17 mouse cellular contexts compared by ENCODE assay signal in genomic region chr6:141374469-141375057, GRCm38 (mm10).
DNase-seq lines count a peak whose midpoint lies in the region; ATAC-seq and TF ChIP-seq lines count a peak whose summit lies in the region.
"Had no signal": no experiment of that assay in that cellular context is flagged by ENCODE, and none has a peak within 500 bp of the region (broad histone marks: within the 10 kb centered on the region; RNA-seq: fewer than 3 reads in every experiment).

No protein-coding gene starts in this region.

- no peak overlapping the region for H3K27ac ChIP-seq in hindbrain, embryonic 16.5 days (ENCODE audit: low read depth, low read length)
- no peak overlapping the region for H3K27ac ChIP-seq in hindbrain, embryonic 12.5 days
- H3K27ac ChIP-seq in lung, embryonic 14.5 days (ENCODE audit: low read depth), result no peak overlapping the region
- H3K27ac ChIP-seq: embryonic facial prominence, embryonic 15.5 days; heart, embryonic 15.5 days; liver, embryonic 14.5 days; midbrain, embryonic 12.5 days; neural tube, embryonic 13.5 days had no signal

- no peaks in the 10 kb centered on the region for H3K9me3 ChIP-seq in hindbrain, embryonic 16.5 days (ENCODE audit: control insufficient read depth, low read length)
- H3K9me3 ChIP-seq in hindbrain, embryonic 12.5 days (replicated peaks), result no peaks in the 10 kb centered on the region
- H3K9me3 ChIP-seq in lung, embryonic 14.5 days (ENCODE audit: low read depth, low read length), result no peaks in the 10 kb centered on the region
- H3K9me3 ChIP-seq: embryonic facial prominence, embryonic 15.5 days; heart, embryonic 15.5 days; midbrain, embryonic 12.5 days; neural tube, embryonic 13.5 days had no signal

- WGBS in hindbrain, embryonic 16.5 days, result 63% methylated on average over 2 of the region's 2 CpGs
- WGBS in hindbrain, embryonic 12.5 days, result 83% methylated on average over 2 of the region's 2 CpGs
- WGBS in lung, embryonic 14.5 days, result 38% methylated on average over 2 of the region's 2 CpGs

- no peaks in the 10 kb centered on the region for H3K4me1 ChIP-seq in hindbrain, embryonic 16.5 days (ENCODE audit: control insufficient read depth, insufficient read depth, low read depth, low read length)
- no peaks in the 10 kb centered on the region for H3K4me1 ChIP-seq in hindbrain, embryonic 12.5 days
- no peaks in the 10 kb centered on the region for H3K4me1 ChIP-seq in lung, embryonic 14.5 days (ENCODE audit: insufficient read depth)
- H3K4me1 ChIP-seq: embryonic facial prominence, embryonic 15.5 days; heart, embryonic 15.5 days; midbrain, embryonic 12.5 days; neural tube, embryonic 13.5 days had no signal

- peak; percentile 44 for DNase-seq in lung, embryonic 14.5 days
- DNase-seq in lung, postnatal 25 days (ENCODE audit: low spot score), result no peak
- DNase-seq in cerebellum, adult 18-20 months, result peak; percentile 39 to 45
- DNase-seq in cerebellum, postnatal 36 days, result peak; percentile 17 to 35
- DNase-seq in liver, result no peak
- DNase-seq in urinary bladder, adult 2 months (ENCODE audit: low spot score), result no peak
- DNase-seq: adrenal gland, postnatal 25 days; kidney, adult 8-10 months; right cerebral cortex, adult 18-20 months; thymus, adult 2 months had no signal

- H3K4me3 ChIP-seq in hindbrain, embryonic 16.5 days (ENCODE audit: low read length), result no peak overlapping the region
- no peak overlapping the region for H3K4me3 ChIP-seq in hindbrain, embryonic 12.5 days
- H3K4me3 ChIP-seq in lung, embryonic 14.5 days (ENCODE audit: low read depth, low read length), result no peak overlapping the region
- H3K4me3 ChIP-seq: embryonic facial prominence, embryonic 15.5 days; heart, embryonic 15.5 days; midbrain, embryonic 12.5 days; neural tube, embryonic 13.5 days had no signal

- no peak overlapping the region for H3K4me2 ChIP-seq in hindbrain, embryonic 16.5 days (ENCODE audit: low read length)
- no peak overlapping the region for H3K4me2 ChIP-seq in hindbrain, embryonic 12.5 days (replicated peaks)
- no peak overlapping the region for H3K4me2 ChIP-seq in lung, embryonic 14.5 days
- H3K4me2 ChIP-seq: embryonic facial prominence, embryonic 15.5 days; heart, embryonic 15.5 days; midbrain, embryonic 12.5 days; neural tube, embryonic 13.5 days had no signal

- H3K36me3 ChIP-seq in hindbrain, embryonic 16.5 days (ENCODE audit: control insufficient read depth, insufficient read depth, low read length), result no peaks in the 10 kb centered on the region
- H3K36me3 ChIP-seq in hindbrain, embryonic 12.5 days, result no peaks in the 10 kb centered on the region
- H3K36me3 ChIP-seq in lung, embryonic 14.5 days (ENCODE audit: insufficient read depth), result no peaks in the 10 kb centered on the region
- H3K36me3 ChIP-seq: embryonic facial prominence, embryonic 15.5 days; heart, embryonic 15.5 days; midbrain, embryonic 12.5 days; neural tube, embryonic 13.5 days had no signal

- H3K27me3 ChIP-seq in hindbrain, embryonic 16.5 days (replicated peaks; ENCODE audit: control insufficient read depth, insufficient read depth, low read length), result no peaks in the 10 kb centered on the region
- no peaks in the 10 kb centered on the region for H3K27me3 ChIP-seq in hindbrain, embryonic 12.5 days
- no peaks in the 10 kb centered on the region for H3K27me3 ChIP-seq in lung, embryonic 14.5 days (ENCODE audit: insufficient read depth, low read length)
- H3K27me3 ChIP-seq: embryonic facial prominence, embryonic 15.5 days; heart, embryonic 15.5 days; midbrain, embryonic 12.5 days; neural tube, embryonic 13.5 days had no signal

- ATAC-seq in hindbrain, embryonic 16.5 days, result peak; percentile 37; the same call in 1 of the 2 replicates
- ATAC-seq in hindbrain, embryonic 12.5 days (ENCODE audit: low FRiP score), result no peak
- ATAC-seq in lung, embryonic 14.5 days (ENCODE audit: insufficient read depth), result no peak

- TF ChIP-seq CTCF in lung, embryonic 14.5 days (IDR thresholded peaks at IDR 0.05; ENCODE audit: low read depth), result no peak

- no peak overlapping the region for H3K9ac ChIP-seq in hindbrain, embryonic 16.5 days (ENCODE audit: low read depth, low read length)
- no peak overlapping the region for H3K9ac ChIP-seq in hindbrain, embryonic 12.5 days
- no peak overlapping the region for H3K9ac ChIP-seq in lung, embryonic 14.5 days
- H3K9ac ChIP-seq: embryonic facial prominence, embryonic 15.5 days; heart, embryonic 15.5 days; liver, embryonic 14.5 days; midbrain, embryonic 12.5 days; neural tube, embryonic 13.5 days had no signal

Comparison
In these comparisons a context has a peak if more than half of its experiments do, and no peak if none do; other contexts are left out.
1. DNase-seq: peak in lung, embryonic 14.5 days (single experiment), cerebellum, adult 18-20 months (2 of 2) and cerebellum, postnatal 36 days (2 of 2); none in lung, postnatal 25 days (single experiment), liver (single experiment) and urinary bladder, adult 2 months (single experiment).